Mouse (Mus musculus) forebrain, embryonic 11.5 days (tissue): ENCODE results near the gene Ncam1. TPM values are rescaled to one million over a fixed set of nuclear protein-coding genes. Genes with fewer than 3 reads are reported as not detected.

Source experiments
- ATAC-seq: fragments of 200-750 bp; cut with Nextera tagmentation; replicated peaks from 2 replicates; pipeline ENCODE4 v1.8.0; 2017; ENCODE audit warnings: moderate TSS enrichment; ENCODE audit not compliant: low FRiP score
- DNase-seq: peaks from one replicate; pipeline ENCODE4 v3.0.0-alpha.2; 2017; ENCODE audit warnings: low spot score
- H3K27ac ChIP-seq: fragments of 300-500 bp; sonication (generic); 2 replicates; pipeline ENCODE4 v1.5.1; 2014; ENCODE audit warnings: low read depth, low read length
- H3K27me3 ChIP-seq: fragments of 300-500 bp; sonication (generic); 2 replicates; pipeline ENCODE4 v1.6.1; 2014; ENCODE audit warnings: mild to moderate bottlenecking, low read length, mixed read lengths; ENCODE audit not compliant: control insufficient read depth, insufficient read depth
- H3K36me3 ChIP-seq: fragments of 300-500 bp; sonication (generic); 2 replicates; pipeline ENCODE4 v1.6.1; 2014; ENCODE audit warnings: mild to moderate bottlenecking, low read length, moderate library complexity, mixed read lengths; ENCODE audit not compliant: control insufficient read depth, insufficient read depth
- H3K4me1 ChIP-seq: fragments of 300-500 bp; sonication (generic); replicated peaks from 2 replicates; pipeline ENCODE4 v1.6.1; 2014; ENCODE audit warnings: low read length, mixed read lengths; ENCODE audit not compliant: control insufficient read depth, insufficient read depth
- H3K4me2 ChIP-seq: fragments of 300-500 bp; sonication (generic); 2 replicates; pipeline ENCODE4 v1.6.1; 2014; ENCODE audit warnings: low read depth, mild to moderate bottlenecking, low read length, moderate library complexity, mixed read lengths; ENCODE audit not compliant: severe bottlenecking
- H3K4me3 ChIP-seq: fragments of 300-500 bp; sonication (generic); 2 replicates; pipeline ENCODE4 v1.5.1; 2014; ENCODE audit warnings: low read depth, low read length
- H3K9ac ChIP-seq: fragments of 300-500 bp; sonication (generic); 2 replicates; pipeline ENCODE4 v1.6.1; 2014; ENCODE audit warnings: low read length
- H3K9me3 ChIP-seq: fragments of 300-500 bp; sonication (generic); 2 replicates; pipeline ENCODE4 v1.6.1; 2016; ENCODE audit warnings: low read length, mixed read lengths; ENCODE audit not compliant: control insufficient read depth
- WGBS: fragments of 180-500 bp; shearing (Covaris S2); extraction: QIAGEN DNeasy Blood & Tissue Kit; methylation state at CpG from one replicate; pipeline ENCODE4 v1.1.7; 2014; 5-methylcytosine and 5-hydroxymethylcytosine counted together
- polyA plus RNA-seq: library from polyadenylated mRNA; unstranded; fragments of >200 nt; fragmentation: Nextera tagmentation; extraction: Ambion mirVana; gene quantifications from 2 replicates; pipeline ENCODE4 v1.2.1, GENCODE M21; 2014

Ncam1 gene
- polyA plus RNA-seq, 1 experiment from 2014 or later = 69.6 TPM

GRCm38 (mm10) chr9:49744286-49744685 lies 54.4 kb downstream of the Ncam1 start:
- H3K27me3 ChIP-seq = no peaks in the 10 kb centered on the region
- no peaks in the 10 kb centered on the region for H3K36me3 ChIP-seq
- no peak overlapping the region for H3K27ac ChIP-seq
- no peak overlapping the region for H3K4me3 ChIP-seq
- DNase-seq = no peak
- WGBS = 74% methylated on average over 2 of the region's 2 CpGs
- no peaks in the 10 kb centered on the region for H3K9me3 ChIP-seq
- H3K9ac ChIP-seq = no peak overlapping the region
- no peak overlapping the region for H3K4me2 ChIP-seq
- ATAC-seq = no peak
- H3K4me1 ChIP-seq = no peaks in the 10 kb centered on the region

- Histone ChIP-seq H3K4me1 (no peaks in the 10 kb centered on the region), H3K4me3 (no peak overlapping the region), H3K27ac (no peak overlapping the region), H3K9me3 (no peaks in the 10 kb centered on the region), H3K27me3 (no peaks in the 10 kb centered on the region), H3K4me2 (no peak overlapping the region), H3K36me3 (no peaks in the 10 kb centered on the region), H3K9ac (no peak overlapping the region)
- WGBS = 91% methylated on average over 6 of the region's 6 CpGs
- DNase-seq (no peak), ATAC-seq (no peak)
Observed at GRCm38 (mm10) chr9:49739935-49740334, 58.8 kb downstream of the Ncam1 start.

- no peak overlapping the region for H3K9ac ChIP-seq
- H3K9me3 ChIP-seq = no peaks in the 10 kb centered on the region
- 82% methylated on average over 1 of the region's 1 CpGs for WGBS
- no peak for DNase-seq
- no peak overlapping the region for H3K4me3 ChIP-seq
- no peaks in the 10 kb centered on the region for H3K4me1 ChIP-seq
- ATAC-seq = no peak
- no peak overlapping the region for H3K27ac ChIP-seq
- H3K36me3 ChIP-seq = no peaks in the 10 kb centered on the region
- H3K27me3 ChIP-seq = no peaks in the 10 kb centered on the region
- no peak overlapping the region for H3K4me2 ChIP-seq
Observed at GRCm38 (mm10) chr9:49738546-49738945, 60.2 kb downstream of the Ncam1 start.

GRCm38 (mm10) chr9:49737166-49737565 lies 61.6 kb downstream of the Ncam1 start:
- ATAC-seq = no peak

GRCm38 (mm10) chr9:49734348-49735007 lies 64.2 kb downstream of the Ncam1 start:
- no peaks in the 10 kb centered on the region for H3K9me3 ChIP-seq
- ATAC-seq = no peak
- 84% methylated on average over 7 of the region's 7 CpGs for WGBS
- no peak overlapping the region for H3K27ac ChIP-seq
- DNase-seq = no peak
- no peaks in the 10 kb centered on the region for H3K27me3 ChIP-seq
- H3K4me2 ChIP-seq = no peak overlapping the region
- no peak overlapping the region for H3K9ac ChIP-seq
- no peaks in the 10 kb centered on the region for H3K4me1 ChIP-seq
- H3K4me3 ChIP-seq = no peak overlapping the region
- no peaks in the 10 kb centered on the region for H3K36me3 ChIP-seq

More at GRCm38 (mm10) chr9:49737166-49737565, 61.6 kb downstream of the Ncam1 start:
- no peaks in the 10 kb centered on the region for H3K27me3 ChIP-seq
- H3K4me1 ChIP-seq = no peaks in the 10 kb centered on the region
- no peak for DNase-seq
- WGBS = 94% methylated on average over 6 of the region's 6 CpGs
- no peaks in the 10 kb centered on the region for H3K9me3 ChIP-seq
- no peak overlapping the region for H3K27ac ChIP-seq
- H3K9ac ChIP-seq = no peak overlapping the region
- H3K36me3 ChIP-seq = no peaks in the 10 kb centered on the region
- no peak overlapping the region for H3K4me2 ChIP-seq
- H3K4me3 ChIP-seq = no peak overlapping the region

- H3K4me1 ChIP-seq = no peaks in the 10 kb centered on the region
- ATAC-seq (no peak), DNase-seq (no peak)
- no peak overlapping the region for H3K9ac ChIP-seq
- no peak overlapping the region for H3K4me2 ChIP-seq
- H3K36me3 ChIP-seq = no peaks in the 10 kb centered on the region
- 90% methylated on average over 5 of the region's 5 CpGs for WGBS
- no peaks in the 10 kb centered on the region for H3K27me3 ChIP-seq
- H3K27ac ChIP-seq = no peak overlapping the region
- H3K9me3 ChIP-seq = no peaks in the 10 kb centered on the region
- no peak overlapping the region for H3K4me3 ChIP-seq
Observed at GRCm38 (mm10) chr9:49733726-49734125, 65.0 kb downstream of the Ncam1 start.

GRCm38 (mm10) chr9:49729479-49729878 lies 69.2 kb downstream of the Ncam1 start:
- Histone ChIP-seq H3K9me3 (no peaks in the 10 kb centered on the region), H3K4me3 (no peak overlapping the region), H3K4me2 (no peak overlapping the region), H3K27me3 (no peaks in the 10 kb centered on the region), H3K9ac (no peak overlapping the region), H3K4me1 (peaks cover 5% of the 10 kb centered on the region; the same call in 1 of the 2 replicates), H3K36me3 (no peaks in the 10 kb centered on the region), H3K27ac (no peak overlapping the region)
- ATAC-seq (no peak), DNase-seq (no peak)
- WGBS = 48% methylated on average over 3 of the region's 3 CpGs

GRCm38 (mm10) chr9:49728211-49728610 lies 70.5 kb downstream of the Ncam1 start:
- no peak overlapping the region for H3K4me3 ChIP-seq
- H3K4me1 ChIP-seq = peaks cover 5% of the 10 kb centered on the region; the same call in 1 of the 2 replicates
- H3K36me3 ChIP-seq = no peaks in the 10 kb centered on the region
- H3K9me3 ChIP-seq = no peaks in the 10 kb centered on the region
- DNase-seq = no peak
- 52% methylated on average over 8 of the region's 8 CpGs for WGBS
- no peak overlapping the region for H3K27ac ChIP-seq
- no peak overlapping the region for H3K4me2 ChIP-seq
- ATAC-seq = no peak
- no peak overlapping the region for H3K9ac ChIP-seq
- H3K27me3 ChIP-seq = no peaks in the 10 kb centered on the region

GRCm38 (mm10) chr9:49722765-49723164 lies 76.0 kb downstream of the Ncam1 start:
- Histone ChIP-seq H3K36me3 (no peaks in the 10 kb centered on the region), H3K9me3 (no peaks in the 10 kb centered on the region), H3K27me3 (no peaks in the 10 kb centered on the region), H3K4me2 (no peak overlapping the region), H3K27ac (no peak overlapping the region), H3K4me3 (no peak overlapping the region), H3K4me1 (no peaks in the 10 kb centered on the region; the same call in 1 of the 2 replicates), H3K9ac (no peak overlapping the region)
- ATAC-seq (no peak), DNase-seq (no peak)
- 81% methylated on average over 5 of the region's 5 CpGs for WGBS
